Mouse (Mus musculus) midbrain, embryonic 12.5 days (tissue): ENCODE data around the gene Src. TPM values are rescaled to one million over a fixed set of nuclear protein-coding genes. Genes with fewer than 3 reads are reported as not detected.

ENCODE experiments used
- ATAC-seq: fragments of 200-750 bp; cut with Nextera tagmentation; 2 replicates; pipeline ENCODE4 v1.8.0; 2017; ENCODE audit warnings: low read depth, moderate TSS enrichment, moderate library complexity; ENCODE audit not compliant: low FRiP score
- H3K27ac ChIP-seq: fragments of 300-500 bp; sonication (generic); replicated peaks from 2 replicates; pipeline ENCODE4 v1.5.1; 2016; ENCODE audit warnings: mild to moderate bottlenecking
- H3K27me3 ChIP-seq: fragments of 300-500 bp; sonication (generic); 2 replicates; pipeline ENCODE4 v1.6.1; 2016; ENCODE audit warnings: mild to moderate bottlenecking
- H3K36me3 ChIP-seq: fragments of 300-500 bp; sonication (generic); 2 replicates; pipeline ENCODE4 v1.6.1; 2016
- H3K4me1 ChIP-seq: fragments of 300-500 bp; sonication (generic); 2 replicates; pipeline ENCODE4 v1.6.1; 2016
- H3K4me2 ChIP-seq: fragments of 300-500 bp; sonication (generic); replicated peaks from 2 replicates; pipeline ENCODE4 v1.6.1; 2016; ENCODE audit warnings: mild to moderate bottlenecking, moderate library complexity
- H3K4me3 ChIP-seq: fragments of 300-500 bp; sonication (generic); 2 replicates; pipeline ENCODE4 v1.5.1; 2016; ENCODE audit warnings: mild to moderate bottlenecking
- H3K9ac ChIP-seq: fragments of 300-500 bp; sonication (generic); replicated peaks from 2 replicates; pipeline ENCODE4 v1.6.1; 2016; ENCODE audit warnings: mild to moderate bottlenecking, moderate library complexity
- H3K9me3 ChIP-seq: fragments of 300-500 bp; sonication (generic); 2 replicates; pipeline ENCODE4 v1.6.1; 2016; ENCODE audit warnings: mild to moderate bottlenecking
- WGBS: fragments of 180-500 bp; shearing (Covaris S2); methylation state at CpG from one replicate; pipeline ENCODE4 v1.1.7; 2016; 5-methylcytosine and 5-hydroxymethylcytosine counted together
- polyA plus RNA-seq: library from polyadenylated mRNA; unstranded; fragments of >200 nt; fragmentation: Nextera tagmentation; extraction: Ambion mirVana; gene quantifications from 2 replicates; pipeline ENCODE4 v1.2.1, GENCODE M21; 2016

The Src gene
- polyA plus RNA-seq, 1 experiment from 2014 or later, result 33.5 TPM

DNA sequence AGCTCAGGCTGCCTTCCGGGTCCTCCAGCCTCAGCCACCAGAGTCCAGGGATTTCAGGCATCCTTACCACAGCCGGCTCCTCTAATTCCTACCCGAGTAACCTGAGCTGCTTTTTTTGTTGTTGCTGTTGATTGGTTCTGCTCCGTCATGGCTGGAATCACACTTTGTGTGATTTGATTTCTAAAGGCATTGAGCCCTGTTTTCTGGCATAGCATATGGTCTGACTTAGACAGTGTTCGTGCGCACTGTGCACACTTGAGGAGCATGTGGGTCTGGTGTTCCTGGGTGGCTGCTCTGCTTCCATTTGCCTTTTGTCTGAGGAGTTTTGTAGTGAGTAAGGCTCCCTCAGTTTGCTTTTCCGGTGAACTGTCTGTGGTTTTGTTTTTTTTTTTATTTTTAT lies 30.1 kb downstream of the Src start:
- Histone ChIP-seq H3K4me2 (no peak overlapping the region), H3K4me1 (no peaks in the 10 kb centered on the region), H3K27ac (no peak overlapping the region), H3K36me3 (peaks cover 43% of the 10 kb centered on the region), H3K27me3 (no peaks in the 10 kb centered on the region), H3K4me3 (no peak overlapping the region), H3K9ac (no peak overlapping the region), H3K9me3 (no peaks in the 10 kb centered on the region)
- WGBS, result 56% methylated on average over 7 of the region's 7 CpGs
- no peak for ATAC-seq

DNA sequence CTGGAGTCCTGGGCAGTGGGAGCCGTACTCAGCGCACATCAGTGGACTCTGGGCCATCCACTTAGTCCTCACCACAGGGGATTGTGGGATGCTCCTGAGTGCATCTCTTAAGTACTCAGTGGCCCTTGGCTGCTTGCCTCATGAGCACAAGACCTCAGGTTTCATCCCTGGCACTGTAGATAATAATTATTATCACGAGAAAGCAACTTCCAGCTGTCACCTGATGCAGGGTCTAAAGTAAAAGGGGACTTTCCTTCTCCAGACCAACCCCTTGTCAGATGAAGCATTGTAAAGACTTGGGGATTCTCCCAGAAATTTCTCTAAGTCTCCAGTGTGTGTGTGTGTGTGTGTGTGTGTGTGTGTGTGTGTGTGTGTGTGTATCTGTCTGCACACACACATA lies 32.7 kb downstream of the Src start:
- Histone ChIP-seq H3K4me1 (no peaks in the 10 kb centered on the region), H3K27ac (no peak overlapping the region), H3K36me3 (peaks cover 38% of the 10 kb centered on the region), H3K27me3 (peaks cover 6% of the 10 kb centered on the region; the same call in 1 of the 2 replicates), H3K4me3 (no peak overlapping the region), H3K4me2 (no peak overlapping the region), H3K9me3 (no peaks in the 10 kb centered on the region), H3K9ac (no peak overlapping the region)
- ATAC-seq, result no peak
- 89% methylated on average over 3 of the region's 3 CpGs for WGBS

- ATAC-seq, result no peak
- Histone ChIP-seq H3K4me3 (no peak overlapping the region), H3K4me1 (no peaks in the 10 kb centered on the region), H3K27me3 (peaks cover 6% of the 10 kb centered on the region; the same call in 1 of the 2 replicates), H3K36me3 (peaks cover 38% of the 10 kb centered on the region), H3K27ac (no peak overlapping the region), H3K9ac (no peak overlapping the region), H3K4me2 (no peak overlapping the region), H3K9me3 (no peaks in the 10 kb centered on the region)
- 91% methylated on average over 7 of the region's 7 CpGs for WGBS
Measured at GRCm38 (mm10) chr2:157451372-157452040, 33.3 kb downstream of the Src start.

DNA sequence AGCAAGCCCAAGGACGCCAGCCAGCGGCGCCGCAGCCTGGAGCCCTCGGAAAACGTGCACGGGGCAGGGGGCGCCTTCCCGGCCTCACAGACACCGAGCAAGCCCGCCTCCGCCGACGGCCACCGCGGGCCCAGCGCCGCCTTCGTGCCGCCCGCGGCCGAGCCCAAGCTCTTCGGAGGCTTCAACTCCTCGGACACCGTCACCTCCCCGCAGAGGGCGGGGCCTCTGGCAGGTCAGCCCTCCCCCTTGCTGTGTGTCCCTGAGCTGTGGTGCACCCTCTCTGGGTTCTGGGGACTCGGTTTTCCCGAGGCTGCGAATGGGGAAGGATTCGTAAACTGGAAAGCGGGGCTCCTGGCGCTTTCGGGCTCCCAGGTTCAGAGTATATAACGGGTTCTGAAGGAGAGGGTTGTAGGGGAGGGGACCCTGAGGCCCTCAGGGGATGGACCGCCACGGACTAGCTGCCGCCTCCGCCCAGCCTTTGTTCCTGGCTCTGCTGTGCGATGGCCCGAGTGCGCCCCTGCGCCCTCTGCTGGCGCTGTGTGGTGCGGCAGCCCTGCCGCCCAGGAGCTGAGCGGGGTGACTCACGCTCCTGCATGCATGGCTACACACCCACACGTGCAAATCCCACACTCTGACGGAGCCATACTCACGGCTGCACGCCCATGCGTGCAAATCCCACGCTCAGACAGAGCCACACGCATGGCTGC lies 39.0 kb downstream of the Src start:
- Histone ChIP-seq H3K36me3 (peaks cover 18% of the 10 kb centered on the region), H3K27me3 (peaks cover 11% of the 10 kb centered on the region; the same call in 1 of the 2 replicates), H3K4me1 (peaks cover 52% of the 10 kb centered on the region), H3K9me3 (no peaks in the 10 kb centered on the region), H3K27ac (peak overlapping the region; percentile 85), H3K4me2 (peak overlapping the region; percentile 54), H3K9ac (peak overlapping the region; percentile 61), H3K4me3 (peak overlapping the region; percentile 34)
- peak; percentile 80 for ATAC-seq
- WGBS, result under 1% methylated on average over 56 of the region's 56 CpGs

DNA sequence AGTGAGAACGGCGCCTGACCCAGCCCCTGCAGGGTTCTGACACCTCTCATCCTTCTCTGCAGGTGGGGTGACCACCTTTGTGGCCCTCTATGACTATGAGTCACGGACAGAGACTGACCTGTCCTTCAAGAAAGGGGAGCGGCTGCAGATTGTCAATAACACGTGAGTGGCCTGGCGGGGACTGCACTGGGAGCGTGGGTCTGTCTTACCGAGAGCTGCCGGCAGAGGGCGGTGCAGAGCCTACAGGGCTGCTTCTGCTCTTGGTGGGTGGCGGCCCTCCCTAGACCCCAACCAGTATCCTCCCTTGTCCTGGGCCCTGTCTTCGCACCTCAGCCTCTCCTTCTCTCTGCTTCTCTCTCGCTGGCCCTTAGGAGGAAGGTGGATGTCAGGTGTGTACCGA lies 40.2 kb downstream of the Src start:
- H3K9me3 ChIP-seq, result no peaks in the 10 kb centered on the region
- peak; percentile 5; the same call in 1 of the 2 replicates for ATAC-seq
- 10% methylated on average over 14 of the region's 14 CpGs for WGBS
- H3K9ac ChIP-seq, result peak overlapping the region; percentile 51; the same call in 1 of the 2 replicates
- no peak overlapping the region; the same call in 1 of the 2 replicates for H3K4me2 ChIP-seq
- H3K4me3 ChIP-seq, result no peak overlapping the region
- peaks cover 64% of the 10 kb centered on the region for H3K4me1 ChIP-seq
- H3K36me3 ChIP-seq, result peaks cover 12% of the 10 kb centered on the region
- H3K27me3 ChIP-seq, result peaks cover 11% of the 10 kb centered on the region; the same call in 1 of the 2 replicates
- peak overlapping the region; percentile 85 for H3K27ac ChIP-seq

DNA sequence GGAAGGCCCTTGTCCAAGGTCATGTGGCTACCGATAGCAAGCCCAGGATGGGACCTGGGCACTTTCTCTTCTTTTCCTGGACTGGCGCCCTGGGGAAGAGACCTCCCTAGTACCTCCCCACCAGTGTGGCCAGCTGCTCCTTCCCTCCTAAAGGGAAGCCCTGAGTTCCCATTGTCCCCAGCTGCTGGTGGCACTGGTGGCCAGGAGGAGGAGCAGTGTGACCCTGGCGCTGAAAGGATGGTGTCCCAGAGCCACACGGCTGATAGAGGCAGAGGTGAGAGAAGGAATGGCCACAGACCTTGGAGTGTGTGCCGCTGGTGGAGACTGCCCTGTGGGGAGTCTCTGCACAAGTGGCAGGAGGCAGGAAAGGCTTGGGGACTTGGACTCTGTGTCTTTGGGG lies 41.5 kb downstream of the Src start:
- ATAC-seq, result no peak
- Histone ChIP-seq H3K4me3 (no peak overlapping the region), H3K4me1 (peaks cover 77% of the 10 kb centered on the region), H3K4me2 (no peak overlapping the region), H3K36me3 (peaks cover 12% of the 10 kb centered on the region), H3K27me3 (peaks cover 11% of the 10 kb centered on the region; the same call in 1 of the 2 replicates), H3K9me3 (no peaks in the 10 kb centered on the region), H3K27ac (peak overlapping the region; percentile 85), H3K9ac (peak overlapping the region; percentile 51; the same call in 1 of the 2 replicates)
- 6% methylated on average over 4 of the region's 5 CpGs for WGBS

- Histone ChIP-seq H3K27ac (peak overlapping the region; percentile 98), H3K27me3 (0 out of 2 replicates have a peak, but pooled peaks cover 5% of the 10 kb centered on the region), H3K9ac (peak overlapping the region; percentile 50), H3K9me3 (no peaks in the 10 kb centered on the region), H3K4me2 (peak overlapping the region; percentile 45), H3K36me3 (peaks cover 19% of the 10 kb centered on the region), H3K4me1 (peaks cover 87% of the 10 kb centered on the region), H3K4me3 (no peak overlapping the region)
- WGBS, result 20% methylated on average over 20 of the region's 20 CpGs
- ATAC-seq, result peak; percentile 27
Measured at GRCm38 (mm10) chr2:157462776-157463710, 44.8 kb downstream of the Src start.

DNA sequence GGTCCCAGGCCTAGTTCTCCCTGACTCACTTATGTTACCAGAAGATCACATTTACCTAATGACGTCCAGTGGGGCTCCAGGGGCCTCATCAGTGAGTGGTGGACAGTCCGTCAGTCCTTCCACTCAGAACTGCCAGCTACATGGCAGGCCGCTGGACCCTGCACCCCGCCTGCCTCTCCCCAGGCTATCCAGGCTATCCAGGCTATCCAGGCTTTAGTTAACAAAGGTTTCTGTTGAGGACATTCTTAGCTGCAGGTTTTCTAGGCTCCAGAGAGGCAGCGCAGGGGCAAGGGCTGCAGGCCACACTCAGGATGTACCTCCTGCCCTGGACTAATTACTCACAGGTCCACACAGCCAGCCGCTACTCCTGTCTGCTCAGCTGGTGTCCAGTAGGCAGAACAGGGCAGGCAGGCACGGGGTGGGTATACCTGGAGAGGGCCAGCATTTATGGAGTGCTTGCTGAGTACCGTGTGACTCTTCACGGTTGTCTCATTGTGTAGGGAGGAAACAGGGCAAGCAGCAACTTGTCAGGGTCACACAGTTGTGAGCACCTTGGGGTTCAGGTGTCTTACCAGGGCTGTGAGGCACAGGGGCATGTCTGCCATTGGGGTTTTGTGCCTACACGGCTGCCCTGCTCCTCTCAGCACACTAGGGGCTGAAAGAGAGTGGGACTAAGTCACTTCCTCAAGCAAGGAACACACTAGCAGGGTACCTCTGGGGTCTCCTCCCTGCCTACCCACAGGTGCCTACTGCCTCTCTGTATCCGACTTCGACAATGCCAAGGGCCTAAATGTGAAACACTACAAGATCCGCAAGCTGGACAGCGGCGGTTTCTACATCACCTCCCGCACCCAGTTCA lies 45.9 kb downstream of the Src start:
- Histone ChIP-seq H3K4me1 (peaks cover 76% of the 10 kb centered on the region), H3K9me3 (no peaks in the 10 kb centered on the region), H3K4me2 (peak overlapping the region; percentile 45), H3K27ac (peak overlapping the region; percentile 98), H3K36me3 (peaks cover 29% of the 10 kb centered on the region), H3K9ac (peak overlapping the region; percentile 50), H3K27me3 (0 out of 2 replicates have a peak, but pooled peaks cover under 1% of the 10 kb centered on the region), H3K4me3 (peak overlapping the region; percentile 13; the same call in 1 of the 2 replicates)
- 10% methylated on average over 16 of the region's 16 CpGs for WGBS
- ATAC-seq, result peak; percentile 17

DNA sequence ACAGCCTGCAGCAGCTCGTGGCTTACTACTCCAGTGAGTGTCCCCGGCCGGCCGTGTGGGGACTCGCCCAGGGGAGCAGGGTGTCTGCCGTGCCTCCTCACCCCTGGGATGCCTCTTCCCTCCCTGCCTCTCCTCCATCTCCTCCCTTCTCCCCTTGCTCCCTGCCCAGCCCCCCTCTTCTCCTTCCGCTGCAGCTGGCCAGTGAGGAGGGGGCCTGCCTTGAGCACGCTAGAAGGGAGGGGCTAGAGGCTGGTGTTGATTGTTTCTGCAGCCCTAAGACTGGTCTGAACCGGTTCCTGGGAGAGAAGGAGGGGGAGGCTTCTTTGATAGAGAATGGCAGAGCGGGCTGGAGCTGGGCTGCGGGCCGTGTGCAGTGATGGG lies 46.5 kb downstream of the Src start:
- Histone ChIP-seq H3K4me1 (peaks cover 71% of the 10 kb centered on the region), H3K27me3 (no peaks in the 10 kb centered on the region), H3K9me3 (no peaks in the 10 kb centered on the region), H3K27ac (peak overlapping the region; percentile 98), H3K9ac (peak overlapping the region; percentile 50), H3K4me2 (peak overlapping the region; percentile 45), H3K36me3 (peaks cover 36% of the 10 kb centered on the region), H3K4me3 (peak overlapping the region; percentile 13; the same call in 1 of the 2 replicates)
- 3% methylated on average over 11 of the region's 12 CpGs for WGBS
- ATAC-seq, result peak; percentile 93

DNA sequence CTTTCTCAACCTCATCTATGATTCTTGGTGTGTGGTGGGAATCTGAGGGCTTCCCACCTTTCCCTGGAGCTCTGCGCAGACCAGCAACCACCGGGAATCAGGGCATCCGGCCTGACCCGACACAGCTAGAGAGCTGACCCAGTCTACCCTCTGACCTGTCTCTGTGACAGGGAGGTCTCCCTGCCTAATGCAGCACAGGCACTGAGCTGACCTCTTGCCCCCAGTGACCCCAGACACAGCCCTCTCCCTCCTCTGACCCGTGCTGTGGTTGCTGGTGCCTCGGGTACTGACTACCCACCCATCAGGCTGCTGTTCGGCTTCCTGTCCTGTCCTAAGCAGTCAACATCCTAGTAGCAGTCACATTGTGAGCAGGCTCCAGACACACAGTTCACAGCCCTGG lies 48.6 kb downstream of the Src start:
- Histone ChIP-seq H3K4me3 (no peak overlapping the region), H3K4me2 (no peak overlapping the region), H3K4me1 (peaks cover 66% of the 10 kb centered on the region), H3K27me3 (no peaks in the 10 kb centered on the region), H3K27ac (peak overlapping the region; percentile 98), H3K9me3 (no peaks in the 10 kb centered on the region), H3K9ac (peak overlapping the region; percentile 15; the same call in 1 of the 2 replicates), H3K36me3 (peaks cover 48% of the 10 kb centered on the region)
- 23% methylated on average over 7 of the region's 7 CpGs for WGBS
- no peak for ATAC-seq
